Mouse (Mus musculus): ENCODE results near the gene Ankrd13c. TPM values are rescaled to one million over a fixed set of nuclear protein-coding genes. Genes with fewer than 3 reads are reported as not detected.
A peak's percentile ranks its signal among the peaks of the same experiment; 100 is the strongest.
"Not testable (repeated sequence)": the region's sequence is repeated elsewhere in the genome, so short reads cannot be mapped to it uniquely, and the experiment has no call there.

Ankrd13c gene
- total and polyA plus RNA-seq, 2 experiments from 2014 or later: 26.2 to 31.6 TPM

- DNase-seq (ENCODE audit: low spot score): peak; percentile 12
- 31% methylated on average over 2 of the region's 2 CpGs for WGBS
Measured at GRCm38 (mm10) chr3:157926761-157927160, 20.3 kb upstream of the Ankrd13c start.

GRCm38 (mm10) chr3:157928731-157929130 lies 18.3 kb upstream of the Ankrd13c start:
- Histone ChIP-seq H3K27me3 (ENCODE audit: insufficient read depth, low read length) (no peaks in the 10 kb centered on the region), H3K4me2 (ENCODE audit: low read depth, low read length, poor library complexity, severe bottlenecking) (no peak overlapping the region), H3K4me1 (ENCODE audit: insufficient read depth, low read length) (no peaks in the 10 kb centered on the region), H3K4me3 (ENCODE audit: low read depth, low read length) (no peak overlapping the region), H3K9ac (replicated peaks; ENCODE audit: low read length, poor library complexity, severe bottlenecking) (no peak overlapping the region), H3K36me3 (ENCODE audit: insufficient read depth, low read length) (no peaks in the 10 kb centered on the region), H3K9me3 (ENCODE audit: low read length) (no peaks in the 10 kb centered on the region), H3K27ac (ENCODE audit: low read depth, low read length) (no peak overlapping the region)
- ATAC-seq (ENCODE audit: low FRiP score): no peak
- WGBS: 77% methylated on average over 2 of the region's 2 CpGs
- no peak for TF ChIP-seq CTCF (IDR thresholded peaks at IDR 0.05)
- DNase-seq (ENCODE audit: low spot score): no peak

More at GRCm38 (mm10) chr3:157926761-157927160, 20.3 kb upstream of the Ankrd13c start:
- Histone ChIP-seq H3K4me2 (ENCODE audit: low read depth, low read length, poor library complexity, severe bottlenecking) (no peak overlapping the region), H3K27me3 (ENCODE audit: insufficient read depth, low read length) (no peaks in the 10 kb centered on the region), H3K9ac (replicated peaks; ENCODE audit: low read length, poor library complexity, severe bottlenecking) (no peak overlapping the region), H3K9me3 (ENCODE audit: low read length) (no peaks in the 10 kb centered on the region), H3K27ac (ENCODE audit: low read depth, low read length) (no peak overlapping the region), H3K36me3 (ENCODE audit: insufficient read depth, low read length) (no peaks in the 10 kb centered on the region), H3K4me3 (ENCODE audit: low read depth, low read length) (no peak overlapping the region), H3K4me1 (ENCODE audit: insufficient read depth, low read length) (no peaks in the 10 kb centered on the region)
- TF ChIP-seq CTCF (IDR thresholded peaks at IDR 0.05): no peak
- ATAC-seq (ENCODE audit: low FRiP score): no peak

GRCm38 (mm10) chr3:157929417-157929816 lies 17.6 kb upstream of the Ankrd13c start:
- WGBS: 94% methylated on average over 1 of the region's 1 CpGs
- TF ChIP-seq CTCF (IDR thresholded peaks at IDR 0.05): no peak
- Histone ChIP-seq H3K4me2 (ENCODE audit: low read depth, low read length, poor library complexity, severe bottlenecking) (no peak overlapping the region), H3K27me3 (ENCODE audit: insufficient read depth, low read length) (no peaks in the 10 kb centered on the region), H3K36me3 (ENCODE audit: insufficient read depth, low read length) (no peaks in the 10 kb centered on the region), H3K9me3 (ENCODE audit: low read length) (no peaks in the 10 kb centered on the region), H3K4me1 (ENCODE audit: insufficient read depth, low read length) (no peaks in the 10 kb centered on the region), H3K9ac (replicated peaks; ENCODE audit: low read length, poor library complexity, severe bottlenecking) (no peak overlapping the region), H3K4me3 (ENCODE audit: low read depth, low read length) (no peak overlapping the region), H3K27ac (ENCODE audit: low read depth, low read length) (no peak overlapping the region)
- DNase-seq (ENCODE audit: low spot score) (no peak), ATAC-seq (ENCODE audit: low FRiP score) (no peak)

- H3K27ac ChIP-seq (ENCODE audit: low read depth, low read length): no peak overlapping the region
- no peaks in the 10 kb centered on the region for H3K36me3 ChIP-seq (ENCODE audit: insufficient read depth, low read length)
- H3K4me3 ChIP-seq (ENCODE audit: low read depth, low read length): no peak overlapping the region
- no peak overlapping the region for H3K4me2 ChIP-seq (ENCODE audit: low read depth, low read length, poor library complexity, severe bottlenecking)
- no peak overlapping the region for H3K9ac ChIP-seq (replicated peaks; ENCODE audit: low read length, poor library complexity, severe bottlenecking)
- DNase-seq (ENCODE audit: low spot score) (no peak), ATAC-seq (ENCODE audit: low FRiP score) (no peak)
- H3K27me3 ChIP-seq (ENCODE audit: insufficient read depth, low read length): no peaks in the 10 kb centered on the region
- TF ChIP-seq CTCF (IDR thresholded peaks at IDR 0.05): no peak
- WGBS: 69% methylated on average over 3 of the region's 3 CpGs
- H3K4me1 ChIP-seq (ENCODE audit: insufficient read depth, low read length): no peaks in the 10 kb centered on the region
- H3K9me3 ChIP-seq (ENCODE audit: low read length): no peaks in the 10 kb centered on the region
Measured at GRCm38 (mm10) chr3:157931592-157931991, 15.4 kb upstream of the Ankrd13c start.

GRCm38 (mm10) chr3:157932074-157932473 lies 15.0 kb upstream of the Ankrd13c start:
- 54% methylated on average over 3 of the region's 3 CpGs for WGBS
- no peaks in the 10 kb centered on the region for H3K36me3 ChIP-seq (ENCODE audit: insufficient read depth, low read length)
- no peak overlapping the region for H3K4me2 ChIP-seq (ENCODE audit: low read depth, low read length, poor library complexity, severe bottlenecking)
- no peaks in the 10 kb centered on the region for H3K4me1 ChIP-seq (ENCODE audit: insufficient read depth, low read length)
- DNase-seq (ENCODE audit: low spot score) (no peak), ATAC-seq (ENCODE audit: low FRiP score) (no peak)
- TF ChIP-seq CTCF (IDR thresholded peaks at IDR 0.05): no peak
- H3K9ac ChIP-seq (replicated peaks; ENCODE audit: low read length, poor library complexity, severe bottlenecking): no peak overlapping the region
- H3K27ac ChIP-seq (ENCODE audit: low read depth, low read length): no peak overlapping the region
- H3K27me3 ChIP-seq (ENCODE audit: insufficient read depth, low read length): no peaks in the 10 kb centered on the region
- no peak overlapping the region for H3K4me3 ChIP-seq (ENCODE audit: low read depth, low read length)
- H3K9me3 ChIP-seq (ENCODE audit: low read length): no peaks in the 10 kb centered on the region

GRCm38 (mm10) chr3:157933223-157933622 lies 13.8 kb upstream of the Ankrd13c start:
- not testable (repeated sequence) for H3K27me3 ChIP-seq (ENCODE audit: insufficient read depth, low read length); ATAC-seq (ENCODE audit: low FRiP score); H3K36me3 ChIP-seq (ENCODE audit: insufficient read depth, low read length); H3K4me1 ChIP-seq (ENCODE audit: insufficient read depth, low read length); H3K27ac ChIP-seq (ENCODE audit: low read depth, low read length); H3K9me3 ChIP-seq (ENCODE audit: low read length); H3K4me3 ChIP-seq (ENCODE audit: low read depth, low read length); H3K9ac ChIP-seq (replicated peaks; ENCODE audit: low read length, poor library complexity, severe bottlenecking); H3K4me2 ChIP-seq (ENCODE audit: low read depth, low read length, poor library complexity, severe bottlenecking); DNase-seq (ENCODE audit: low spot score)
- WGBS: 60% methylated on average over 5 of the region's 6 CpGs
